Mouse (Mus musculus) midbrain, embryonic 10.5 days (tissue): ENCODE measurements around the gene Rps3. TPM values are rescaled to one million over a fixed set of nuclear protein-coding genes. Genes with fewer than 3 reads are reported as not detected.

Source experiments
- DNase-seq: peaks from one replicate; pipeline ENCODE4 v3.0.0-alpha.2; 2017; ENCODE audit warnings: low spot score
- H3K27ac ChIP-seq: fragments of 300-500 bp; sonication (generic); replicated peaks from 2 replicates; pipeline ENCODE4 v1.5.1; 2016; ENCODE audit warnings: mild to moderate bottlenecking
- H3K27me3 ChIP-seq: fragments of 300-500 bp; sonication (generic); 2 replicates; pipeline ENCODE4 v1.6.1; 2016; ENCODE audit warnings: low read depth, mild to moderate bottlenecking; ENCODE audit not compliant: poor library complexity, severe bottlenecking
- H3K36me3 ChIP-seq: fragments of 300-500 bp; sonication (generic); 2 replicates; pipeline ENCODE4 v1.6.1; 2016; ENCODE audit warnings: mild to moderate bottlenecking, moderate library complexity
- H3K4me1 ChIP-seq: fragments of 300-500 bp; sonication (generic); 2 replicates; pipeline ENCODE4 v1.6.1; 2016
- H3K4me3 ChIP-seq: fragments of 300-500 bp; sonication (generic); 2 replicates; pipeline ENCODE4 v1.5.1; 2016; ENCODE audit warnings: mild to moderate bottlenecking, moderate library complexity
- H3K9me3 ChIP-seq: fragments of 300-500 bp; sonication (generic); replicated peaks from 2 replicates; pipeline ENCODE4 v1.6.1; 2016; ENCODE audit warnings: mild to moderate bottlenecking
- WGBS: fragments of 180-500 bp; shearing (Covaris S2); methylation state at CpG from one replicate; pipeline ENCODE4 v1.1.7; 2016; 5-methylcytosine and 5-hydroxymethylcytosine counted together
- polyA plus RNA-seq: library from polyadenylated mRNA; unstranded; fragments of >200 nt; fragmentation: Nextera tagmentation; extraction: Ambion mirVana; gene quantifications from 2 replicates; pipeline ENCODE4 v1.2.1, GENCODE M21; 2016

Rps3 gene
- polyA plus RNA-seq, 1 experiment from 2014 or later, result 788 TPM

- Histone ChIP-seq H3K36me3 (no peaks in the 10 kb centered on the region), H3K9me3 (no peaks in the 10 kb centered on the region), H3K27ac (peak overlapping the region; percentile 65), H3K4me3 (no peak overlapping the region), H3K27me3 (no peaks in the 10 kb centered on the region), H3K4me1 (peaks cover 46% of the 10 kb centered on the region)
- WGBS, result 63% methylated on average over 8 of the region's 8 CpGs
- no peak for DNase-seq
These were observed 34.5 kb downstream of the Rps3 start for GRCm38 (mm10) chr7:99449063-99449462.

GRCm38 (mm10) chr7:99448619-99449018 is 34.9 kb downstream of the Rps3 start:
- H3K36me3 ChIP-seq, result no peaks in the 10 kb centered on the region
- H3K4me1 ChIP-seq, result peaks cover 46% of the 10 kb centered on the region
- no peak for DNase-seq
- H3K9me3 ChIP-seq, result no peaks in the 10 kb centered on the region
- H3K27me3 ChIP-seq, result no peaks in the 10 kb centered on the region
- WGBS, result 75% methylated on average over 5 of the region's 5 CpGs
- no peak overlapping the region for H3K4me3 ChIP-seq
- H3K27ac ChIP-seq, result peak overlapping the region; percentile 65

GRCm38 (mm10) chr7:99447323-99447722 is 36.2 kb downstream of the Rps3 start:
- no peak for DNase-seq
- Histone ChIP-seq H3K36me3 (no peaks in the 10 kb centered on the region), H3K9me3 (no peaks in the 10 kb centered on the region), H3K27me3 (no peaks in the 10 kb centered on the region), H3K4me1 (peaks cover 54% of the 10 kb centered on the region), H3K27ac (no peak overlapping the region), H3K4me3 (no peak overlapping the region)
- WGBS, result 47% methylated on average over 5 of the region's 5 CpGs

- DNase-seq, result peak; percentile 44
- Histone ChIP-seq H3K4me3 (no peak overlapping the region), H3K4me1 (peaks cover 65% of the 10 kb centered on the region), H3K27me3 (no peaks in the 10 kb centered on the region), H3K36me3 (0 out of 2 replicates have a peak, but pooled peaks cover 10% of the 10 kb centered on the region), H3K27ac (peak overlapping the region; percentile 70), H3K9me3 (no peaks in the 10 kb centered on the region)
- WGBS, result 69% methylated on average over 2 of the region's 2 CpGs
These were observed 37.7 kb downstream of the Rps3 start for GRCm38 (mm10) chr7:99445833-99446232.

GRCm38 (mm10) chr7:99444012-99444411 is 39.5 kb downstream of the Rps3 start:
- no peak for DNase-seq
- no peak overlapping the region for H3K4me3 ChIP-seq
- peaks cover 49% of the 10 kb centered on the region for H3K4me1 ChIP-seq
- H3K27ac ChIP-seq, result no peak overlapping the region
- no peaks in the 10 kb centered on the region for H3K9me3 ChIP-seq
- H3K27me3 ChIP-seq, result no peaks in the 10 kb centered on the region
- 72% methylated on average over 6 of the region's 6 CpGs for WGBS
- 0 out of 2 replicates have a peak, but pooled peaks cover 10% of the 10 kb centered on the region for H3K36me3 ChIP-seq

- 55% methylated on average over 5 of the region's 5 CpGs for WGBS
- H3K36me3 ChIP-seq, result 0 out of 2 replicates have a peak, but pooled peaks cover 13% of the 10 kb centered on the region
- H3K27me3 ChIP-seq, result no peaks in the 10 kb centered on the region
- no peak overlapping the region for H3K4me3 ChIP-seq
- H3K9me3 ChIP-seq, result no peaks in the 10 kb centered on the region
- peaks cover 48% of the 10 kb centered on the region for H3K4me1 ChIP-seq
- no peak for DNase-seq
- peak overlapping the region; percentile 70 for H3K27ac ChIP-seq
These were observed 40.4 kb downstream of the Rps3 start for GRCm38 (mm10) chr7:99443164-99443563.

- H3K9me3 ChIP-seq, result no peaks in the 10 kb centered on the region
- H3K4me3 ChIP-seq, result no peak overlapping the region
- no peaks in the 10 kb centered on the region for H3K27me3 ChIP-seq
- H3K4me1 ChIP-seq, result peaks cover 53% of the 10 kb centered on the region
- 37% methylated on average over 6 of the region's 6 CpGs for WGBS
- no peak for DNase-seq
- H3K27ac ChIP-seq, result peak overlapping the region; percentile 70
- H3K36me3 ChIP-seq, result 0 out of 2 replicates have a peak, but pooled peaks cover 13% of the 10 kb centered on the region
These were observed 41.9 kb downstream of the Rps3 start for GRCm38 (mm10) chr7:99441534-99442072.

GRCm38 (mm10) chr7:99438881-99439280 is 44.7 kb downstream of the Rps3 start:
- Histone ChIP-seq H3K9me3 (no peaks in the 10 kb centered on the region), H3K27me3 (peaks cover 10% of the 10 kb centered on the region; the same call in 1 of the 2 replicates), H3K36me3 (0 out of 2 replicates have a peak, but pooled peaks cover 13% of the 10 kb centered on the region), H3K4me1 (peaks cover 73% of the 10 kb centered on the region), H3K4me3 (no peak overlapping the region), H3K27ac (peak overlapping the region; percentile 9; the same call in 1 of the 2 replicates)
- 71% methylated on average over 10 of the region's 10 CpGs for WGBS
- no peak for DNase-seq

GRCm38 (mm10) chr7:99436530-99436929 is 47.0 kb downstream of the Rps3 start:
- Histone ChIP-seq H3K4me1 (peaks cover 78% of the 10 kb centered on the region), H3K27ac (peak overlapping the region; percentile 68), H3K36me3 (0 out of 2 replicates have a peak, but pooled peaks cover 5% of the 10 kb centered on the region), H3K27me3 (peaks cover 12% of the 10 kb centered on the region; the same call in 1 of the 2 replicates), H3K9me3 (no peaks in the 10 kb centered on the region), H3K4me3 (no peak overlapping the region)
- WGBS, result 1% methylated on average over 4 of the region's 4 CpGs
- no peak for DNase-seq

GRCm38 (mm10) chr7:99434672-99435250 is 48.8 kb downstream of the Rps3 start:
- Histone ChIP-seq H3K27ac (peak overlapping the region; percentile 71), H3K4me1 (peaks cover 75% of the 10 kb centered on the region)
- no peak for DNase-seq

GRCm38 (mm10) chr7:99432863-99433262 is 50.7 kb downstream of the Rps3 start:
- Histone ChIP-seq H3K27me3 (peaks cover 15% of the 10 kb centered on the region; the same call in 1 of the 2 replicates), H3K4me3 (no peak overlapping the region), H3K36me3 (no peaks in the 10 kb centered on the region), H3K4me1 (peaks cover 69% of the 10 kb centered on the region), H3K27ac (0 out of 2 replicates have a peak overlapping the region, but pooled peaks have one; percentile 7), H3K9me3 (no peaks in the 10 kb centered on the region)
- 91% methylated on average over 6 of the region's 6 CpGs for WGBS
- DNase-seq, result no peak

More at GRCm38 (mm10) chr7:99434672-99435250, 48.8 kb downstream of the Rps3 start:
- Histone ChIP-seq H3K9me3 (no peaks in the 10 kb centered on the region), H3K27me3 (peaks cover 15% of the 10 kb centered on the region; the same call in 1 of the 2 replicates), H3K4me3 (no peak overlapping the region), H3K36me3 (0 out of 2 replicates have a peak, but pooled peaks cover 3% of the 10 kb centered on the region)
- WGBS, result 25% methylated on average over 12 of the region's 12 CpGs

- no peaks in the 10 kb centered on the region for H3K9me3 ChIP-seq
- H3K4me1 ChIP-seq, result peaks cover 67% of the 10 kb centered on the region
- H3K4me3 ChIP-seq, result no peak overlapping the region
- WGBS, result 75% methylated on average over 14 of the region's 14 CpGs
- peak overlapping the region; percentile 59; the same call in 1 of the 2 replicates for H3K27ac ChIP-seq
- DNase-seq, result no peak
- peaks cover 15% of the 10 kb centered on the region; the same call in 1 of the 2 replicates for H3K27me3 ChIP-seq
- H3K36me3 ChIP-seq, result 0 out of 2 replicates have a peak, but pooled peaks cover 1% of the 10 kb centered on the region
These were observed 51.3 kb downstream of the Rps3 start for GRCm38 (mm10) chr7:99432248-99432647.

- WGBS, result 69% methylated on average over 11 of the region's 11 CpGs
- H3K36me3 ChIP-seq, result 0 out of 2 replicates have a peak, but pooled peaks cover 5% of the 10 kb centered on the region
- peaks cover 62% of the 10 kb centered on the region for H3K4me1 ChIP-seq
- DNase-seq, result no peak
- H3K27me3 ChIP-seq, result peaks cover 15% of the 10 kb centered on the region; the same call in 1 of the 2 replicates
- no peaks in the 10 kb centered on the region for H3K9me3 ChIP-seq
- no peak overlapping the region for H3K27ac ChIP-seq
- no peak overlapping the region for H3K4me3 ChIP-seq
These were observed 53.3 kb downstream of the Rps3 start for GRCm38 (mm10) chr7:99430246-99430645.
